8 mouse cellular contexts compared by ENCODE assay signal in the genomic region with DNA sequence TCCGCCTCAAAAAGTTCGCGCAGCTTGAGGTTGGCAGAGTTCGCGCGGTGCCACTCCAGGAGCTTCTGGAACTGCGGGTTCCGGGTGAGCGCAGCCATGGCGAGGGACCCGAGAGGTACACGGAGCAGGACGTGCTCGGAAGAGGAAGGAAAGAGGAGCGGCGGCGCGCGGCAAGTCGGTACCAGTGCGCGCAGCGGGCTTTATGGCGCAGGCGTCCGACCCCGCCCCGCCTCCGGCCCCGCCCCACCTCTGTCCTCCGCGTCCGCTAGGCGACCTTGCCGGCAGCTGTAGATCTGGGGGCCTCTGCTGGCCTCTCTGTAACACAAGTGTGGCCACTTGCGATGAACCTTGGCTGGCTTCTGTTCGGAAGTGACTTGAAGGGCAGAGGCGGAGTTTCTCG. TPM values are rescaled to one million over a fixed set of nuclear protein-coding genes. Genes with fewer than 3 reads are reported as not detected.
A peak's percentile ranks its signal among the peaks of the same experiment; 100 is the strongest.
DNase-seq lines count a peak whose midpoint lies in the region; ATAC-seq lines count a peak whose summit lies in the region.

A gene (minus strand): TSS at position 221 of the 400 bp plus-strand sequence.

- peak within 1 kb of the TSS; percentile 72 for H3K4me3 ChIP-seq in hindbrain, embryonic 12.5 days

- peak; percentile 68 for ATAC-seq in hindbrain, embryonic 12.5 days (ENCODE audit: low FRiP score)

- no peaks in the 10 kb centered on the region for H3K9me3 ChIP-seq in hindbrain, embryonic 12.5 days (replicated peaks)

- peaks cover 24% of the 10 kb centered on the region for H3K36me3 ChIP-seq in hindbrain, embryonic 12.5 days

- H3K27me3 ChIP-seq in hindbrain, embryonic 12.5 days = no peaks in the 10 kb centered on the region

- WGBS in hindbrain, embryonic 12.5 days = under 1% methylated on average over 39 of the region's 39 CpGs

- H3K9ac ChIP-seq in hindbrain, embryonic 12.5 days = peak within 1 kb of the TSS; percentile 79

- peak within 1 kb of the TSS; percentile 82 for H3K4me2 ChIP-seq in hindbrain, embryonic 12.5 days (replicated peaks)

- DNase-seq in WW6 (ENCODE audit: low read depth, low spot score) = peak; percentile 47
- DNase-seq in cerebellum, postnatal 14 days = peak; percentile 81 to 86
- peak; percentile 55 to 66 for DNase-seq in frontal cortex, postnatal 14 days (ENCODE audit: low spot score in 2 of 2)
- peak; percentile 70 to 76 for DNase-seq in layer of hippocampus, postnatal 25 days (ENCODE audit: extremely low spot score in 1 of 2, low spot score in 1 of 2)
- DNase-seq in lung, postnatal 25 days (ENCODE audit: low spot score) = peak; percentile 82
- DNase-seq in retina, adult 2 months (ENCODE audit: low read depth, low spot score) = peak; percentile 78
- DNase-seq in thymus, postnatal 25 days = peak; percentile 82

- H3K4me1 ChIP-seq in hindbrain, embryonic 12.5 days = peaks cover 32% of the 10 kb centered on the region

- peak within 1 kb of the TSS; percentile 78 for H3K27ac ChIP-seq in hindbrain, embryonic 12.5 days

RNA-seq across cellular contexts. Expression of the gene that starts here (rescaled TPM):
- polyA plus RNA-seq in hindbrain, embryonic 12.5 days (2016; fragmentation: Nextera tagmentation; extraction: Ambion mirVana) = 239 and 241 TPM in 2 replicates
- 100 to 1,000 TPM; 725 to 726 TPM for total RNA-seq in layer of hippocampus, postnatal 25 days (2021)

Comparison
In these comparisons a context has a peak if more than half of its experiments do, and no peak if none do; other contexts are left out.
1. Peak in every context shown above with its lines: DNase-seq, ATAC-seq, H3K4me3 ChIP-seq and H3K27ac ChIP-seq.